Mouse (Mus musculus) kidney, adult 10 weeks (tissue): ENCODE data around the gene Tsen54. TPM values are rescaled to one million over a fixed set of nuclear protein-coding genes. Genes with fewer than 3 reads are reported as not detected.

Source experiments
- polyA plus RNA-seq: library from polyadenylated mRNA; stranded (reverse); fragments of 350-450 nt; fragmentation: Illumina TruSeq; extraction: RNeasy Lipid Tissue Mini Kit (QIAGEN cat#74804); gene quantifications from one replicate; pipeline ENCODE4 v1.2.3, GENCODE M21; 2014; ENCODE audit warnings: low read depth, low replicate concordance

Tsen54 gene
- not detected for polyA plus RNA-seq

DNA sequence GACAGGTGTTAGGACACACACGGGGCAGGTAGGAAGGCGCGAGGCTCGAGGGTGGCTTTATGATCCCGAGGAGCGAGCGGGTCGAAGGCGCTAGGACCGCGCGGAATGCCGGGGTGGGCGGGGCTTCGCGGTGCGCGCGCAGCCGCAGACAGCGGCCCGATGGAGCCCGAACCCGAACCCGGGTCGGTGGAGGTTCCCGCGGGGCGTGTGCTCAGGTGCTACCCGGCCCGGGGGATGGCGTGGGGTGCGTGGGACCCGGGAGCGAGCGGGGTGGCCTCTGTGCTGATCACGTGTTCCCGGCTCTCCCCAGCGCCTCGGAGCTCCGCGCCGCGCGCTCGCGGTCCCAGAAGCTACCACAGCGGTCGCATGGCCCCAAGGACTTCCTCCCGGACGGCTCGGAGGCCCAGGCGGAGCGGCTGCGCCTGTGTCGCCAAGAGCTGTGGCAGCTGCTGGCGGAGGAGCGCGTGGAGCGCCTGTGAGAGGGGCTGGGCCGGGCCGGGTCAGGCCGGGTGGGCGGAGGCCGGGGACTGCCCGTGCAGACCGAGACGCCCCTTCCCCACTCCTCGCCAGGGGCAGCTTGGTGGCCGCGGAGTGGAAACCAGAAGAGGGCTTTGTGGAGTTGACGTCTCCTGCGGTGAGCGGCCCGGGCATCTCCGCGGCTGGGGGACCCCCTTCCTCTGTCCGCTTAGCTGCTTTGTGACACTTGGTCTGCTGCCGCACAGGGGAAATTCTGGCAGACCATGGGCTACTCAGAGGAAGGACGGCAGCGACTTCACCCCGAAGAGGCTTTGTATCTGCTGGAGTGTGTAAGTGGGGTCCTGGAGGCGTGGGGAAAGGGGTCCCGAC, at the start of gene Tsen54:
Gene Tsen54 (plus strand): TSS at position 120 of the 846 bp plus-strand sequence.

GRCm38 (mm10) chr11:115765103-115765606, 49.4 kb upstream of the Tsen54 start, which contains the start of gene Tmem94:
Gene Tmem94 (plus strand): TSS chr11:115765433.

GRCm38 (mm10) chr11:115813507-115814296, 822 bp upstream of the Tsen54 start, which contains the start of gene Caskin2:
Gene Caskin2 (minus strand): TSS chr11:115813639.

GRCm38 (mm10) chr11:115823774-115824740, 9.5 kb downstream of the Tsen54 start, which contains the start of gene Llgl2:
Gene Llgl2 (plus strand): TSS chr11:115824049.

DNA sequence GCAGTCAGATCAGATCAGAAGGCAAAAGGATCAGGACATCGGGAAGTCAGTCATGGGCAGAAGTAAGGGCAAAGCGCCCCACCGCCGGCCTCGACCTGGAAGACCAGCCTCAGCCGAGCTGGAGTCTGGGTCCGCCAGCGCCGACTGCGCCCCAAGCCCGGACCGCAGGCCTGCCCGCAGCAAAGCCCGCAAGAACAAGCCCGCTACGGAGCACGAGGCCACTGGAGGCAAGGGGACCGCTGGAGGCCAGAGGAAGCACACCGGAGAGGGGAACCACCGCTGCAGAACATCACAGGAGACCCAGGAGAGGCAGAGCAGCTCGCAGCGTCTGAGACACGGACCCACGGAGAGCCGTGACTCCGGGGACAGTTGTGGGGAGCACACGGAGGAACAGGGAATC, 43.8 kb downstream of the Tsen54 start, which contains the start of gene Myo15b:
Gene Myo15b (plus strand): TSS at position 53 of the 400 bp plus-strand sequence.

Other genes starting within 250 kb of the Tsen54 start
- 9.5 TPM for gene Mrps7, start 210.8 kb upstream of the Tsen54 start, polyA plus RNA-seq
- gene Gga3, start 210.7 kb upstream of the Tsen54 start, polyA plus RNA-seq, result 2.0 TPM
- gene Mif4gd, start 201.8 kb upstream of the Tsen54 start, polyA plus RNA-seq, result 23.9 TPM
- gene Slc25a19, start 186.4 kb upstream of the Tsen54 start, polyA plus RNA-seq, result 5.7 TPM
- 57.4 TPM for gene Grb2, start 106.1 kb upstream of the Tsen54 start, polyA plus RNA-seq
- 0.97 TPM for gene Tmem94, start 49.3 kb upstream of the Tsen54 start, polyA plus RNA-seq
- 0.53 TPM for gene Caskin2, start 1.1 kb upstream of the Tsen54 start, polyA plus RNA-seq
- 7.2 TPM for gene Llgl2, start 9.3 kb downstream of the Tsen54 start, polyA plus RNA-seq
- gene Myo15b, start 43.7 kb downstream of the Tsen54 start, polyA plus RNA-seq, result 3.7 TPM
- gene Smim5, start 85.2 kb downstream of the Tsen54 start, polyA plus RNA-seq, result 0.85 TPM
- gene Smim6, start 97.3 kb downstream of the Tsen54 start, polyA plus RNA-seq, result 1.8 TPM
- 6.3 TPM for gene Sap30bp, start 118.6 kb downstream of the Tsen54 start, polyA plus RNA-seq
- 2.0 TPM for gene Recql5, start 118.8 kb downstream of the Tsen54 start, polyA plus RNA-seq
- not detected for gene Itgb4, start 160.0 kb downstream of the Tsen54 start, polyA plus RNA-seq
- not detected for gene Galk1, start 198.0 kb downstream of the Tsen54 start, polyA plus RNA-seq
- 617 TPM for gene H3f3b, start 213.2 kb downstream of the Tsen54 start, polyA plus RNA-seq
- gene Unk, start 215.6 kb downstream of the Tsen54 start, polyA plus RNA-seq, result 1.1 TPM